Mouse (Mus musculus) macrophage (primary cell): ENCODE data around the gene Tspan9. TPM values are rescaled to one million over a fixed set of nuclear protein-coding genes. Genes with fewer than 3 reads are reported as not detected.

Source experiments
- H3K27ac ChIP-seq: fragments of 350-480 bp; formaldehyde crosslinking; 2 replicates; pipeline ENCODE4 v1.9.0; 2021
- H3K36me3 ChIP-seq: fragments of 350-480 bp; formaldehyde crosslinking; 2 replicates; pipeline ENCODE4 v1.9.0; 2021; ENCODE audit errors: inconsistent target
- H3K4me3 ChIP-seq: fragments of 350-480 bp; formaldehyde crosslinking; 2 replicates; pipeline ENCODE4 v1.9.0; 2021; ENCODE audit errors: inconsistent target
- H3K79me2 ChIP-seq: fragments of 350-480 bp; formaldehyde crosslinking; 2 replicates; pipeline ENCODE4 v1.9.0; 2021; ENCODE audit errors: inconsistent target
- WGBS: methylation state at CpG from one replicate; pipeline ENCODE4 v1.1.7; 2026; ENCODE audit warnings: inconsistent platforms; ENCODE audit not compliant: missing documents; 5-methylcytosine and 5-hydroxymethylcytosine counted together
- polyA plus RNA-seq: library from polyadenylated mRNA; stranded (reverse); fragments of 250-400 nt; gene quantifications from 3 replicates; pipeline ENCODE4 v1.2.4, GENCODE M21; 2018; ENCODE audit warnings: inconsistent platforms

Tspan9 gene
- polyA plus RNA-seq, 1 experiment from 2014 or later, result 0.36 TPM

DNA sequence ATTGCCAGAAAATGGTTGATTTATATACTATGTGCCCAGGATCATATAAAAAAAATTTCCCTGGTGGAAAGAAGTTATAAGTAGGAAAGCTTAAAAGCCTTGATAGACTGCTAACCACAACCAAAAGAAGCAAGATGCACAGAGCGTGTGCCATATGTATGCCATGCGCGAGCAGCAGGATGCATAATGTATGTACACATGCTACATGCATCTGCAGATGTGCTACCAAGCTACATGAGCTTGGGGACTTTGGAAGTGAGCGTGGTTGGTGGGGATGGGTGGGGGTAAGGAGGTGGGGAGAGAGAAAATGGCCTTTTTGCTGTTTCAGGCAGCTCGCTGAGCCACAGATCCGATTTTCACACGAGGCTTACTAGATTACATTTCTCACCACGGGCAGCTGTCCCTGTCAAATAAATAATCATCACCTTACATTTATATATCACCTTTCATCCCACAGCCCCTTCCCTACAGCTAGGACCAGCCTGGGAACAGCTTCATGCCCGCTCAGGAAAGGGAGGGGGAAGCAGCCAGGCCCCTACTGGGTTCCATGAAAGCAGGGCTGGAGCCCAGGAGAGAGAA lies 57.8 kb downstream of the Tspan9 start:
- Histone ChIP-seq H3K36me3 (no peaks in the 10 kb centered on the region), H3K79me2 (no peaks in the 10 kb centered on the region), H3K27ac (no peak overlapping the region), H3K4me3 (no peak overlapping the region)
- WGBS, result 94% methylated on average over 8 of the region's 9 CpGs

DNA sequence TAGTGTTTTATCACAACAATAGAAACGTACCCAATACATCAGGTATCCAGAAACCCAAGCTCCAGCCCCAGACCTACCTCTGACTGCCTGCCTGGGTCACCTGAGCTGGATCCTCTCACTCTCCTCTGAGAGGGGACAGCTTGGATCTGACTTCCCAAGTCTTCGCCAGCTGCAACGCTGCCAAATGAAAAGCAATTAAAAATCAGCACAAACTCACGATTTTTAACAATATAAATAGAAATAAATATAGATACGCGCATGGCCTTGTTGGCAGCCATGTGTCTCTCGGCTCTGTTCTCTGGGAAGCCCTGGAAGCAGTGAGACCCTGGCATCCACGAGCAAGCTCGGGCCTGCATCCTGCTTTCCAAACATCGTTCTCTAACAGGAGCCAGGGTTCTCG lies 60.1 kb downstream of the Tspan9 start:
- Histone ChIP-seq H3K4me3 (no peak overlapping the region), H3K27ac (no peak overlapping the region), H3K79me2 (no peaks in the 10 kb centered on the region), H3K36me3 (no peaks in the 10 kb centered on the region)
- WGBS, result 88% methylated on average over 11 of the region's 11 CpGs

DNA sequence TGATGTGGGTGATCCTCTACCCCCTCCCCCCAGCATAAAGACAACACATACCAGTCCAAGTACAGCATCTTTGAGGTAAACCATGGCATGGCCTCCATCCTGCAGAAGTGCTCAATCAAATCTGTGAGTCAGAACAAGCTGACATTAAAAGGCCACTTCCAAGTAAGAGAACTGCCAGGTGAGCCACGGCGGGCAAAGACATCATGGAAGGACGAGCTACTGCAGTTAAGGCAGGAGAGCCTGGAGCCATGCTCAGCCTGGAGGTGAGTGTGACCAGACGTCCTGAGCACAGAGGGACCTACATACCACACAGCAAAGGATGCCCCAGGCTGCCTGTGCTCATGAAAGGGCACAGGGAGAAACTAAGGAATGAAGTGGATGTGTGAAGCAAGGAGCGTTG lies 61.6 kb downstream of the Tspan9 start:
- WGBS, result 80% methylated on average over 5 of the region's 5 CpGs
- Histone ChIP-seq H3K4me3 (no peak overlapping the region), H3K79me2 (no peaks in the 10 kb centered on the region), H3K36me3 (no peaks in the 10 kb centered on the region), H3K27ac (no peak overlapping the region)

DNA sequence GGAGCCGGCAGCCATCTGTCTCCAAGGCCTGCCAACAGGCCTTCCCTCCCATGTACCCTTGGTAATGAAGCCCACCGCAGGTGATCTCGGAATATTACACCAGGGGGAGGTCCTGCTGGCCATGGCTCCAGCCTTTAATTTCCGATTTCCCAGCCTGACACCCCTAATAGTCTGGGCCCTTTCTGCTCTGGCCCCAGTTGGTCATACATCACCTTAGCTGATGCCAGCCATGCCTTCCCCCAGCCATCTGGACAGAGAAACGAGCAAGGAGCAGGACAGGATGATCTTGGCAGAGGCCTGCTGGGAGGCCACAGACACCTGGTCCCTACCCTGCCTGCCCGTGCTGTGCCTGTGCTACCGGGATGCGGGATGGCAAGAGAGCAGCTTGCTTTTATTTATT lies 62.1 kb downstream of the Tspan9 start:
- Histone ChIP-seq H3K36me3 (no peaks in the 10 kb centered on the region), H3K79me2 (no peaks in the 10 kb centered on the region), H3K27ac (no peak overlapping the region), H3K4me3 (no peak overlapping the region)
- WGBS, result 89% methylated on average over 8 of the region's 8 CpGs

DNA sequence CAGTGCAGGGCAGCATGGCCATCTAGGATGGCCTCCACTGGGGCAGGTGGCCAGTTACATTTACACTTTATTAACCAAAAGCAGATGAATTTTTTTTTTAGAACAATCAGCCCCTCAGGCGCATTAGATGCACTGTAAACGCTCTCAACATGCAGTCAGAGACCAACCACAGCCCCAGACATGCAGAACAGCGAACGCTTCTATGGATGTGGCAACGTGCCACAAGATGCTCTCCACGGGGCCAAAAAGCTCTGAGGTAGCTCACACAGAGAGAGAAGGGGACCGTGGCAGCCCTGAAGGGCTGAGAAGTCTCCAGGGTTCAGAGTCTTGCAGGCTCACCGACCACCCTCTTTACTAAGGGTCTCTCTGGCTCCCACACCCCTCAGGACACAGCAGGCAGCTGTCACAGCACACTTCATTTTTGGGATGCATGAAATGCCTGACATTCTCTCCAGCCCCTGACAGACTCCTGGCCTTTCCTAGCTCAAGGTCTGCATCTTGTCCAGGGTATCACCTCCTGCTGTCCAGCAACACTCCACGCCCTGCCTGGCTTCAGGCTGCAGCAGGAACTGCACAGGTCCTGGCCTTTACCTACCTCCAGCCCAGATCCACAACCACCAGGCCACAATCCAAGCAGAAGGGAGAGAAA lies 63.7 kb downstream of the Tspan9 start:
- Histone ChIP-seq H3K4me3 (no peak overlapping the region), H3K27ac (no peak overlapping the region), H3K36me3 (no peaks in the 10 kb centered on the region), H3K79me2 (no peaks in the 10 kb centered on the region)
- 93% methylated on average over 9 of the region's 9 CpGs for WGBS

DNA sequence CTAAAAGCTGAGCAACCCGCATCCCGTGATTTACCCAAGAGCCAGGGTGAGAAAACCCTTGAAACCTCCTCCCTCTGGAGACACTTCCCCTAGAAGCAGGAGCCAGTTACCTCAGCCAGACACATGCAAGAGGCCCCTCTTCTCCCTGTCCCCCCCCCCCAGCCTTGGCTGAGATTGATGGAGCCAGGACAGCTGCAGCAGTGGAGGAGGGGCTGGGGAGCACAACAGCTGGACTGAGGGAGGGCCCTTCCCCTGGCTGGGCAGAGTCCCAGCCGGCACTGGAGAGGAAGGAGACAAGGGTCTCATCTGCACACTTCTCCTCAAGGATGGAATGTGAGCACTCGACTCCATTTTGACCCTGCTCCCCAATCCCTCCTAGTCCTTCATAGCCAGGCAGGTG lies 64.9 kb downstream of the Tspan9 start:
- no peak overlapping the region for H3K27ac ChIP-seq
- no peak overlapping the region for H3K4me3 ChIP-seq
- H3K79me2 ChIP-seq, result no peaks in the 10 kb centered on the region
- 95% methylated on average over 4 of the region's 4 CpGs for whole genome bisulfite sequencing
- H3K36me3 ChIP-seq, result no peaks in the 10 kb centered on the region

DNA sequence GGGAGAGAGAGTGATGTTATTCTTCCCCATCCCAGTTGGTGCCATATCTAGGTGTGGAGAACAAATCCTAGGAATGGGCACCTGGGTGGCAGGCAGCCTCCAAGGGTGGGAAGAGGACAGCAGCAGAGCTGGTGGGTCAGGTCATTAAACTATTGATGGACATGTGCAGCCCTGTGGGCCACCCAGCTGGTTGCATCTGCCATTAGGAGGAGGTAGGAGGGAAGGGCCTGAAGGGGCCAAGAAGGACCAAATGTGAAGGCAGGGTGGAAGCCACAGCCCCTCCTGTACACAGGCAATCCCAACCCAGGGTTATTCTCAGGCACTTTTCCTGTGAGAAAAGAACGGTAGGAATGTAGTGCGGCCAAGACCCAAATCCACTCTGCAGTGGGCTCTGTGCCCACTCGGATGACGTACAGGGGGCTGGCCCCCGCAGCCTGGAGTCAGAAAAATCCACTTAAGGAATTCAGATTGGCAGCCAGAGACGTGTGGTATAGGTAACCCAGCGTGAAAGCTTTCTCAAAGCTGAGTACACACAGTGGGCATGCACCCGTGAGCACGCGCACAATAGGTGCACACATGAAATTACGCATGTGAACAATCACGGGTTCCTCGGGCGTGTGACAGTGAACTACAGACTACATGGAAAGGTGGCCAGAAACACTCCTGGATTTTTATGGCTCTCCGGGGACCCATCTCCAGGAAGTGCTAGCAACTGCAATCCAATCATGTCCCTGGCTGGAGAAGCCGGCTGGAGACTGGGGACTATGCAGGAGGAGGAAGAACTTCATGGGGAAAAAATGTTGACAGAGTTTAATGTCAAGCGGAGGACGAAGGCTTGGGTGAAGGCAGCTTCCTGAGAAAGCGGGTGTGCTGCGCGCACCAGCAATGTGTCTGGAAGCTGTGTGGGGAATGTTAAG lies 67.0 kb downstream of the Tspan9 start:
- 91% methylated on average over 21 of the region's 21 CpGs for WGBS
- H3K27ac ChIP-seq, result no peak overlapping the region
- no peak overlapping the region for H3K4me3 ChIP-seq
- H3K36me3 ChIP-seq, result no peaks in the 10 kb centered on the region
- no peaks in the 10 kb centered on the region for H3K79me2 ChIP-seq

DNA sequence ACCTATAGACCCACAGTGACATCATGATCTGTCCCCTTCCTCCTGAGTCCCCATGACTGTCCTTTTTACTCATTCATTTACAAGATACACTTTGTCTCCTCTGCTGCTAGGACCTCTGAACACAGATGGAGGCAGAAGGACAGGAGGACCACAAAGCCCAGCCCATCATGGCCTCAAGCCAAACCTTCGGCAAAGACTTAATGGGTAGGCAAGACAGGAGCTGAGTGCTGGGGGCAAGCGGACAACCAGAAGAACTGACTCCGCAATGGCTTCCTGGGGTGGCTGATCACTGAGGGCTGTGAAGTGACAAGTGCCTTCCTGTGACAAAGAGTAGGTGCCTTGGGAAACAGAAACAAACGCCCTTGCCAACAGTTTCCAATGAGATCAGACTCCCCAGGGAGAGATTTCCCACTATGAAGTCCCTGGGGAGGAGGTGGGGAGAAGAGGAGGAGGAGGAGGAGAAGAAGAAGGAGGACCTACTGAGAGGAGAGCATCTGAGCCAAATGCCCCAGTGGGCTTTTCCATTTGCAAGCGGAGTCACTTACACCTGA lies 67.9 kb downstream of the Tspan9 start:
- Histone ChIP-seq H3K79me2 (no peaks in the 10 kb centered on the region), H3K27ac (no peak overlapping the region), H3K36me3 (no peaks in the 10 kb centered on the region), H3K4me3 (no peak overlapping the region)
- 59% methylated on average over 5 of the region's 5 CpGs for WGBS

DNA sequence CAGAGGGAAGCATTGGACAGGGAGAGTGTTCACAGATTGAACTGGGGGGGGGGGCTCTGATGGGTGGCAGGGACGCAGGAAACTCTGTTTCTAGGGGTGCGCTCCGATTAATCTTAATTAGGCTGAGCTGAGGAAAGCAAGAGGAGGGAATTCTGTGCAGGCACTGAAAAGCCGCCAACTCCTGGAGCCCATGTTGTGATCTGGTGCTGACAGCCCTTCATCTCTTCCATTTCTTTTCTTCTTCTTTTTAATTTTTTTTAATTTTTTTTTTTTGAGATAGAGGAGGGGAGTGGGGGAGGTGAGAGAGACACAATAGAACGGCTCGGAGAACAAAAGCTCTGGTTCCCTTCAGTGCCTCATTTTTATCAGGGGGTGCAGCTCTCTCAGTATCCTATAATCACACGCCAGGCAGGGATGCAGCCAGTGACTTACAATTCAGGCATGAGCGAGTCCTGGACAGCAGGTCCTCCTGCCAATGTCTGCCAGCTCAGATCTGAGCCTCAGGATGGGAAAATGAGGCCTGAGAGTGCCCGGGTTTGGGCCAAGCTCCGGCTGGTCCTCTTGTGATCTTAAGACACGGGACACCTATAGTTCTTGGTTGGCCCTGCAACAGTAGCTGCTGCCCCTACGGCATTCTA lies 72.4 kb downstream of the Tspan9 start:
- 90% methylated on average over 12 of the region's 12 CpGs for WGBS
- Histone ChIP-seq H3K27ac (no peak overlapping the region), H3K36me3 (no peaks in the 10 kb centered on the region), H3K79me2 (no peaks in the 10 kb centered on the region), H3K4me3 (no peak overlapping the region)

DNA sequence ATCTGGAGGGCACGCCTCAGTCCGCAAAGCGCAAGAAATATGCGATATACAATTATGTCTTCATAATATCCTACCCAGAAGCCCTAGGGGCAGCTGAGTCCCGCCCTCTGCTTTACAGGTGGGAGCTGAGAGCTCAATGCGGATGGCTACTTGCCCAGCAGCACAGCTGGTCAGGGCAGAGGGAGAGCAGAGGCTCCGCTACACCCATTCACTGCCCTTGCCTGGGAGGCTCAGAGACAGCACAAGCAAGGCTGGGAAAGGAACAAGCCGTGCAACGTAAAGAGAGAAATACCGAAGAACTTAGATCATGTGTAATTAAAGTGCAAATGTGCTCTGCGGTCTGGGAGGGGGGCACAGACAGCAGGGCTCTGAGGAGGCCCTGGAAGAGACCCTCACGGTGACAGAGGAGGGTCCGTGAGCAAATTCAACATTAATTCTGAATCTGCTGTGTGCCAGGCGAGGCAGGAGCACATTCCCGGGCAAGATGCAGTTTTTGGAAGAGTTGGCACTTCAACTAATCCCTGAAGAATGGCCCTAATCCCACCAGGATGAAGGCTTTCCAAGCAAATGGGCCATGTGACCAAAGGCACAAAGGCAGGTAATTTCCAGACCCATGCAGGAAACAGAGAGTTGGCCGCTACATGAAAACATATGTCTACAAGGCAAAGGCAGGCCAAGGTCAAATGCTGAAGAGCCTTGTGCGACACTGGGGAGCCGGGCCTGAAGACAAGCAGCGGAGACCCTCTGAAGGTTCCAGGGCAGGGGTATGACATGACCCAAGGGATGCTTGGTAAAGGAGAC lies 73.1 kb downstream of the Tspan9 start:
- H3K79me2 ChIP-seq, result no peaks in the 10 kb centered on the region
- no peaks in the 10 kb centered on the region for H3K36me3 ChIP-seq
- WGBS, result 93% methylated on average over 17 of the region's 19 CpGs
- H3K4me3 ChIP-seq, result no peak overlapping the region
- no peak overlapping the region for H3K27ac ChIP-seq

DNA sequence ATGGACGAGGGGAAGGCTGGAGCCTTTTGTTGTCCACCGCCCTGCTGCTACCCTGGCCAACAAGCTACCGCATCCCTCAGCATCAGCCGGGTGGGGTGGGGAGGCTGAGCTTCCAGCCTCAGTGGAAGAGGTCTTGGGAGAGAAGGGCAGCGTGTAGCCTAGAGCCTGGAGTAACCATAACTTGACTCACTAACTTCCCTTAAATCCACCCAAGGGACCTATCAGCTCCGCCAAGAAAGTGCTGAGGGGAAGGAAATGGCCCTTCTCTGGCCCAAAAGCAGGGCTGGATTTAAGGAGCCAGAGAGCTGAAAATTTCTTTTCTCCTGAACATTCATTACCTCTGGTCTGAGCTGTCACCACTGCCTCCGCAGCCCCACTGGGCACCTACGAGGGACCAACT lies 75.2 kb downstream of the Tspan9 start:
- no peaks in the 10 kb centered on the region for H3K79me2 ChIP-seq
- no peak overlapping the region for H3K4me3 ChIP-seq
- 88% methylated on average over 8 of the region's 8 CpGs for WGBS
- H3K27ac ChIP-seq, result no peak overlapping the region
- no peaks in the 10 kb centered on the region for H3K36me3 ChIP-seq

DNA sequence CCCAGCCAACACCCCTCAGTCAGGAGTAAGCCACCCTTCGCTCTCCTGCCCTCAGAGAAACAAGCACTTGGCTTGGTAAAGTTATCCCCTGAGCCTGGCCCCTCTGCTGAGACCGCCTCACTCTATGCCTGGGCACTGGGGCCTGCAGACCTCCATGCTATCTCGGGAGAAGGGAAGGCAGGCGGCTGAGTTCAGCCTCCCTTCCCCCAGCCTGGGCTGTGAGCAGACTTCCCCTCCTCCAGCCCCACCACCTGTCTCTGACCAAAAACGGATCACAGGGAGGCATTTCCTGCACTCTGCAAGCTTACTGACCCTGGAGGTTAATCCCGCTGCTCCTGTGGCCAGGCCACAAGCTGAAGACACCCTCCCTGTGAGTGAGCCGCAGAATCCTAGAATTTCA lies 77.4 kb downstream of the Tspan9 start:
- Histone ChIP-seq H3K79me2 (no peaks in the 10 kb centered on the region), H3K36me3 (no peaks in the 10 kb centered on the region), H3K27ac (no peak overlapping the region), H3K4me3 (no peak overlapping the region)
- WGBS, result 25% methylated on average over 7 of the region's 7 CpGs

DNA sequence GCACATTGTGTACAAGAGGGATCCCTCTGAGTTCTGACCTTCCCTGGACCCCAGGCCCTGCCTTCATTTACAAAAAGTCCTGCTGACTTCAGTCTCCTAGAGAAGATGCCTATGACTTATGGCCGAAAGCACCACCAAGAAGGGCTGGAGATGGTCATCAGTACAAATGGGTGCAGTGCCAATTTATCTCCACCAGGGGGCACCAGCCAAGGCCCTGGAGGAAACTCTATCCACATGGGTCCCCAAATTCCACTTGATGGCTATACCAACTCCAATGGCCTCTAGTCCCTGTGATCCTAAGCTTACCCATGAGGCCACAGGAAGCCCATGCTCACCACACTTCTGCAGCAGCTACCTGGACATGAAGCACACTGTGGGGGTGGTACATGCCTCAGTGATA lies 79.9 kb downstream of the Tspan9 start:
- Histone ChIP-seq H3K79me2 (no peaks in the 10 kb centered on the region), H3K36me3 (no peaks in the 10 kb centered on the region)
- WGBS, result 94% methylated on average over 1 of the region's 1 CpGs

DNA sequence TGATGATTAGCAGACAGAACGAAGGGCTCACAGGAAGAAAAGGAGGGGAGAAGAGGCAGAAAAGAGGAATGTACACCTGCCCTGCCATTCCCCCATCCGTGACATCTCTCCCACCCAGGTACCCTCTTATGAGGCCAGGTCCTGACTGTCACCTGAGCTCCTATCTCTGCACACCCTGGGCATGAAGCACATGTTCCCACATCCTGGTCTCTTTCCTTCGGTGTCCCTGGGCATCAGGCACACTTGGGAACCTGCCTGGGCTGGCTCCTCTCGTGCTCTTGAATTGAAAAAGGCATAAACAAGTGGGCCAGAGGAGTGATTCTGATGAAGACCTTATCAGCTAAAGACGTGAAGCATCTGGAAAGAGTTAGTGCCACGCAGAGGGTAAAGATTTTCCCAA lies 80.6 kb downstream of the Tspan9 start:
- H3K27ac ChIP-seq, result no peak overlapping the region
- H3K4me3 ChIP-seq, result no peak overlapping the region
- no peaks in the 10 kb centered on the region for H3K36me3 ChIP-seq
- no peaks in the 10 kb centered on the region for H3K79me2 ChIP-seq
- WGBS, result 86% methylated on average over 6 of the region's 6 CpGs

More for the DNA sequence above, 79.9 kb downstream of the Tspan9 start:
- no peak overlapping the region for H3K27ac ChIP-seq
- no peak overlapping the region for H3K4me3 ChIP-seq
